Mouse (Mus musculus) MEL (cell line): ENCODE measurements at regions not wholly inside any gene's neighbourhood (a gene's known extent, or its start where the extent isn't known, plus 50 kb on each side); places are given as distances from the start of the nearest gene placed in this dataset.

Experiments used
- DNase-seq: peaks from one replicate; pipeline ENCODE4 v3.0.0; 2011; ENCODE audit warnings: low read depth, low spot score
- H3K27ac ChIP-seq: 2 replicates; pipeline ENCODE4 v1.5.1; 2012; ENCODE audit warnings: low read depth, mild to moderate bottlenecking, control low read depth, low read length, moderate library complexity; ENCODE audit not compliant: control insufficient read depth
- H3K27me3 ChIP-seq, 2 experiments: fragments of 150-350 bp in 1 of 2; sonication (generic) in 1 of 2; 2 replicates each; pipeline ENCODE4 v1.6.1; 2012; ENCODE audit warnings: low read length in 2 of 2, mild to moderate bottlenecking in 2 of 2, improper control_type of control experiment in 1 of 2, moderate library complexity in 1 of 2; ENCODE audit not compliant: insufficient read depth in 2 of 2, control insufficient read depth in 1 of 2
- H3K36me3 ChIP-seq, 2 experiments: 2 replicates each; pipeline ENCODE4 v1.6.1; 2012 to 2014; ENCODE audit warnings: low read length in 2 of 2, improper control_type of control experiment in 1 of 2, inconsistent platforms in 1 of 2, mild to moderate bottlenecking in 1 of 2; ENCODE audit not compliant: insufficient read depth in 2 of 2, control insufficient read depth in 1 of 2
- H3K4me1 ChIP-seq, 2 experiments: fragments of 150-350 bp in 1 of 2; sonication (generic) in 1 of 2; 2 replicates each; pipeline ENCODE4 v1.6.1; 2012; ENCODE audit warnings: low read length in 2 of 2, improper control_type of control experiment in 1 of 2, mild to moderate bottlenecking in 1 of 2; ENCODE audit not compliant: insufficient read depth in 2 of 2, control insufficient read depth in 1 of 2
- H3K4me3 ChIP-seq, 2 experiments: fragments of 150-350 bp in 1 of 2; sonication (generic) in 1 of 2; 2 replicates each; pipeline ENCODE4 v1.5.1; 2012; ENCODE audit warnings: low read depth in 2 of 2, low read length in 2 of 2, mild to moderate bottlenecking in 2 of 2, moderate library complexity in 2 of 2, control low read depth in 1 of 2, improper control_type of control experiment in 1 of 2; ENCODE audit not compliant: control insufficient read depth in 1 of 2, insufficient read depth in 1 of 2
- H3K79me2 ChIP-seq: 2 replicates; pipeline ENCODE4 v1.6.1; 2012; ENCODE audit warnings: mild to moderate bottlenecking, low read length, moderate library complexity; ENCODE audit not compliant: control insufficient read depth, poor library complexity, insufficient read depth
- H3K9ac ChIP-seq: 2 replicates; pipeline ENCODE4 v1.6.1; 2012; ENCODE audit warnings: low read depth, mild to moderate bottlenecking, control low read depth, low read length, moderate library complexity; ENCODE audit not compliant: control insufficient read depth, poor library complexity, severe bottlenecking
- H3K9me3 ChIP-seq: fragments of 150-350 bp; sonication (generic); replicated peaks from 2 replicates; pipeline ENCODE4 v1.6.1; 2012; ENCODE audit warnings: mild to moderate bottlenecking, low read length, improper control_type of control experiment, moderate library complexity; ENCODE audit not compliant: insufficient read depth
- BHLHE40 ChIP-seq: IDR thresholded peaks from 2 replicates; pipeline ENCODE4 v1.6.1; 2012; ENCODE audit warnings: low read depth, mild to moderate bottlenecking, inconsistent platforms, low read length, improper control_type of control experiment, borderline replicate concordance
- CHD2 ChIP-seq: IDR thresholded peaks from 2 replicates; pipeline ENCODE4 v1.6.1; 2011; ENCODE audit warnings: low read length, improper control_type of control experiment
- CTCF ChIP-seq, 3 experiments: IDR thresholded peaks in 2 of 3; conservative IDR thresholded peaks in 1 of 3; 2 replicates each; pipeline ENCODE4 v1.5.1; 2011 to 2012; ENCODE audit warnings: low read length in 3 of 3, low read depth in 2 of 3, mild to moderate bottlenecking in 2 of 3, improper control_type of control experiment in 1 of 3, inconsistent platforms in 1 of 3, mixed read lengths in 1 of 3, moderate library complexity in 1 of 3; ENCODE audit not compliant: control insufficient read depth in 1 of 3, insufficient read depth in 1 of 3, poor library complexity in 1 of 3, severe bottlenecking in 1 of 3
- E2F4 ChIP-seq: IDR thresholded peaks from 2 replicates; pipeline ENCODE4 v1.6.1; 2011; ENCODE audit warnings: low read depth, low read length, improper control_type of control experiment, borderline replicate concordance
- ELF1 ChIP-seq: IDR thresholded peaks from 2 replicates; pipeline ENCODE4 v1.6.1; 2014; ENCODE audit warnings: low read depth, mild to moderate bottlenecking, inconsistent platforms, low read length, improper control_type of control experiment, moderate library complexity
- ETS1 ChIP-seq: IDR thresholded peaks from 2 replicates; pipeline ENCODE4 v1.6.1; 2012; ENCODE audit warnings: low read depth, mild to moderate bottlenecking, inconsistent platforms, low read length, improper control_type of control experiment, moderate library complexity
- GABPA ChIP-seq: IDR thresholded peaks from 2 replicates; pipeline ENCODE4 v1.6.1; 2012; ENCODE audit warnings: low read depth, mild to moderate bottlenecking, inconsistent platforms, low read length, improper control_type of control experiment, moderate library complexity
- GATA1 ChIP-seq: IDR thresholded peaks from 2 replicates; pipeline ENCODE4 v1.6.1; 2011; ENCODE audit warnings: low read depth, low read length, improper control_type of control experiment
- HCFC1 ChIP-seq: IDR thresholded peaks from 2 replicates; pipeline ENCODE4 v1.6.1; 2012; ENCODE audit warnings: low read depth, mild to moderate bottlenecking, inconsistent platforms, low read length, improper control_type of control experiment, moderate library complexity
- JUND ChIP-seq: IDR thresholded peaks from 2 replicates; pipeline ENCODE4 v1.6.1; 2011; ENCODE audit warnings: low read depth, mild to moderate bottlenecking, improper control_type of control experiment, low read length
- MAX ChIP-seq: IDR thresholded peaks from 2 replicates; pipeline ENCODE4 v1.6.1; 2011; ENCODE audit warnings: low read length, improper control_type of control experiment
- MAZ ChIP-seq: IDR thresholded peaks from 2 replicates; pipeline ENCODE4 v1.6.1; 2012; ENCODE audit warnings: low read depth, mild to moderate bottlenecking, inconsistent platforms, low read length, improper control_type of control experiment
- MXI1 ChIP-seq: IDR thresholded peaks from 2 replicates; pipeline ENCODE4 v1.6.1; 2011; ENCODE audit warnings: mild to moderate bottlenecking, low read depth, low read length, improper control_type of control experiment
- NELFE ChIP-seq: IDR thresholded peaks from 2 replicates; pipeline ENCODE4 v1.6.1; 2011; ENCODE audit warnings: low read depth, low read length, improper control_type of control experiment
- POLR2AphosphoS5 ChIP-seq: IDR thresholded peaks from 2 replicates; pipeline ENCODE4 v1.6.1; 2012; ENCODE audit warnings: low read depth, borderline replicate concordance, mild to moderate bottlenecking, inconsistent platforms, low read length, moderate library complexity, mixed read lengths
- RCOR1 ChIP-seq: IDR thresholded peaks from 2 replicates; pipeline ENCODE4 v1.6.1; 2012; ENCODE audit warnings: low read depth, mild to moderate bottlenecking, inconsistent platforms, low read length, improper control_type of control experiment
- SIN3A ChIP-seq: IDR thresholded peaks from 2 replicates; pipeline ENCODE4 v1.6.1; 2012; ENCODE audit warnings: low read length, improper control_type of control experiment, inconsistent platforms
- TBP ChIP-seq: IDR thresholded peaks from 2 replicates; pipeline ENCODE4 v1.8.0; 2011; ENCODE audit warnings: low read depth, low read length, improper control_type of control experiment
- TCF12 ChIP-seq: IDR thresholded peaks from 2 replicates; pipeline ENCODE4 v1.6.1; 2014; ENCODE audit warnings: low read depth, mild to moderate bottlenecking, inconsistent platforms, low read length, improper control_type of control experiment, moderate library complexity
- UBTF ChIP-seq: IDR thresholded peaks from 2 replicates; pipeline ENCODE4 v1.6.1; 2012; ENCODE audit warnings: low read depth, mild to moderate bottlenecking, inconsistent platforms, low read length, improper control_type of control experiment, moderate library complexity, borderline replicate concordance; ENCODE audit not compliant: insufficient read depth
- USF1 ChIP-seq: IDR thresholded peaks from 2 replicates; pipeline ENCODE4 v1.6.1; 2014; ENCODE audit warnings: low read depth, mild to moderate bottlenecking, inconsistent platforms, low read length, improper control_type of control experiment, moderate library complexity
- USF2 ChIP-seq, 2 experiments: IDR thresholded peaks; 2 replicates each; pipeline ENCODE4 v1.6.1; 2011 to 2012; ENCODE audit warnings: improper control_type of control experiment in 2 of 2, low read length in 2 of 2, borderline replicate concordance in 1 of 2, inconsistent platforms in 1 of 2, low read depth in 1 of 2, mild to moderate bottlenecking in 1 of 2; ENCODE audit not compliant: insufficient read depth in 1 of 2

DNA sequence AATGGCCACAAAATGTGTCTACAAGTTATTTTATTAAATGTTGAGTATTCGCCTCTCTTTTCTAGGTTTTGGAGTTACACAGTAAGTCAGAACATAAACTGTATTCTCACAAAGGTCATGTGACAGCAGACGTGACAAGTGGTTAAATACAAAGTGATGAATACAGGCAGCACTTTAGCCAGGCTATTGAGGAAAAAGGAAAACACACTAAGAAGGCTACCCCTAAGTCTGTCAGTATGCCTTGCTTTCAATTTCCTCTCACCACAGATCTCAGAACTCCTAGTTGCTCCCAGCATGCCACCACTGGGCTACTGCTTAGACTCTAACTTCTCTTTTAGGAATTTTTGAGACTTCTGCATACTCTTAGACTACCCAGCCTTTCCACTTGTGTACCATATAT is 297.9 kb upstream of the Pex5l start:
- DNase-seq, result no peak
- Histone ChIP-seq H3K27ac (no peak overlapping the region), H3K9ac (no peak overlapping the region), H3K27me3 (no peaks in the 10 kb centered on the region), H3K79me2 (no peaks in the 10 kb centered on the region)
- no peak for TF ChIP-seq MAX
- TF ChIP-seq ELF1, result no peak
- no peak for TF ChIP-seq CTCF (IDR thresholded peaks at IDR 0.05 in 2 of 3, conservative IDR thresholded peaks at IDR 0.05 in 1 of 3; ENCODE audit: control insufficient read depth in 1 of 3, insufficient read depth in 1 of 3, low read depth in 2 of 3, low read length in 3 of 3, poor library complexity in 1 of 3, severe bottlenecking in 1 of 3)
- no peak for TF ChIP-seq USF2 (IDR thresholded peaks at IDR 0.05; ENCODE audit: borderline replicate concordance in 1 of 2, insufficient read depth in 1 of 2, low read depth in 1 of 2, low read length in 2 of 2)
- no peak for TF ChIP-seq BHLHE40
- TF ChIP-seq ETS1, result no peak
- no peak for TF ChIP-seq USF1
- TF ChIP-seq E2F4, result no peak
- TF ChIP-seq TBP, result no peak
- no peak for TF ChIP-seq RCOR1
- no peak for TF ChIP-seq UBTF
- TF ChIP-seq HCFC1, result no peak
- TF ChIP-seq NELFE, result no peak
- TF ChIP-seq JUND, result no peak
- no peak for TF ChIP-seq SIN3A
- no peak for TF ChIP-seq GABPA
- TF ChIP-seq, all 39 proteins: peak for 0
- H3K4me3 ChIP-seq, result no peak overlapping the region
- H3K4me1 ChIP-seq, result no peaks in the 10 kb centered on the region
- no peaks in the 10 kb centered on the region for H3K36me3 ChIP-seq
- no peaks in the 10 kb centered on the region for H3K9me3 ChIP-seq

DNA sequence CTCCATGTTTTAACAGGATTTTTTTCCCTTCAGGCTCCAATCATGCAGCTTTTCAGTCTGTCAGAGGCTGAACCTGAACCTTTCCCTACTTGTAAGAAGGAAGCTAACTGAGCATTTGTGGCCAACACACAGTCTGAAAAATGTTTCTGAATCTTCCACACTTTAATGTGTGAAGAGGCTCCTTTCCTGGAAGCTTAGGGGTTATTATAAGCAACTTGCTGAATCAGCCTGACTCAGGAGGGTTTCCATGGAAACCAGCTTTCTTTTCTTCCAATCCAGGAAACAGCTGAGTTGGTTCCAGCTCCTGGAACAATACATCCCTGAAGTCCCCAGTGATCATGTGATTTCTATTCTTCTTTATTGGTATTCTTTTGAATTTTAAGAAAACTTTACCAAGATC is 297.5 kb upstream of the Pex5l start:
- Histone ChIP-seq H3K9ac (no peak overlapping the region), H3K36me3 (no peaks in the 10 kb centered on the region), H3K27ac (no peak overlapping the region), H3K9me3 (no peaks in the 10 kb centered on the region), H3K4me1 (no peaks in the 10 kb centered on the region), H3K79me2 (no peaks in the 10 kb centered on the region), H3K27me3 (no peaks in the 10 kb centered on the region), H3K4me3 (no peak overlapping the region)
- no peak for DNase-seq
- TF ChIP-seq MAZ (no peak), USF2 (IDR thresholded peaks at IDR 0.05; ENCODE audit: borderline replicate concordance in 1 of 2, insufficient read depth in 1 of 2, low read depth in 1 of 2, low read length in 2 of 2) (no peak), BHLHE40 (no peak), USF1 (no peak), GATA1 (no peak), MXI1 (no peak), GABPA (no peak), CHD2 (no peak), POLR2AphosphoS5 (no peak), TCF12 (no peak), CTCF (IDR thresholded peaks at IDR 0.05 in 2 of 3, conservative IDR thresholded peaks at IDR 0.05 in 1 of 3; ENCODE audit: control insufficient read depth in 1 of 3, insufficient read depth in 1 of 3, low read depth in 2 of 3, low read length in 3 of 3, poor library complexity in 1 of 3, severe bottlenecking in 1 of 3) (no peak)
